Mouse (Mus musculus): ENCODE data around the gene Oip5.

- TF ChIP-seq POLR2A (IDR thresholded peaks at IDR 0.05; ENCODE audit: low read depth, low read length) (no peak), CTCF (IDR thresholded peaks at IDR 0.05; ENCODE audit: extremely low read depth, insufficient read depth, insufficient read length, insufficient replicate concordance) (no peak)
Observed at GRCm38 (mm10) chr2:119644254-119644653, 26.0 kb upstream of the Oip5 start.
